Mouse (Mus musculus) E14TG2a.4 (cell line): ENCODE results near the gene Mphosph9.

Source experiments
- CTCF ChIP-seq: conservative IDR thresholded peaks from 2 replicates; pipeline ENCODE4 v1.5.1; 2014; ENCODE audit warnings: low read length
- POU5F1 ChIP-seq: IDR thresholded peaks from 2 replicates; pipeline ENCODE4 v1.6.1; 2014; ENCODE audit warnings: low read length, borderline replicate concordance

GRCm38 (mm10) chr5:124224321-124225092 lies 103.3 kb downstream of the Mphosph9 start:
- no peak for TF ChIP-seq CTCF
- TF ChIP-seq POU5F1 = no peak
